Mouse (Mus musculus) forebrain, embryonic 13.5 days (tissue): Measurements from ENCODE around the gene Hexa. TPM values are rescaled to one million over a fixed set of nuclear protein-coding genes. Genes with fewer than 3 reads are reported as not detected.
A peak's percentile ranks its signal among the peaks of the same experiment; 100 is the strongest.

Experiments used
- ATAC-seq: fragments of 200-750 bp; cut with Nextera tagmentation; 2 replicates; pipeline ENCODE4 v1.8.0; 2017
- H3K27ac ChIP-seq: fragments of 300-500 bp; sonication (generic); 2 replicates; pipeline ENCODE4 v1.5.1; 2015; ENCODE audit warnings: inconsistent platforms, mild to moderate bottlenecking, moderate library complexity
- H3K27me3 ChIP-seq: fragments of 300-500 bp; sonication (generic); 2 replicates; pipeline ENCODE4 v1.6.1; 2015; ENCODE audit warnings: mild to moderate bottlenecking, inconsistent platforms
- H3K36me3 ChIP-seq: fragments of 300-500 bp; sonication (generic); 2 replicates; pipeline ENCODE4 v1.6.1; 2015; ENCODE audit warnings: mild to moderate bottlenecking, inconsistent platforms; ENCODE audit not compliant: poor library complexity, severe bottlenecking
- H3K4me1 ChIP-seq: fragments of 300-500 bp; sonication (generic); 2 replicates; pipeline ENCODE4 v1.6.1; 2015; ENCODE audit warnings: inconsistent platforms
- H3K4me2 ChIP-seq: fragments of 300-500 bp; sonication (generic); 2 replicates; pipeline ENCODE4 v1.6.1; 2015; ENCODE audit warnings: inconsistent platforms, mild to moderate bottlenecking, moderate library complexity
- H3K4me3 ChIP-seq: fragments of 300-500 bp; sonication (generic); 2 replicates; pipeline ENCODE4 v1.5.1; 2015; ENCODE audit warnings: mild to moderate bottlenecking, inconsistent platforms
- H3K9ac ChIP-seq: fragments of 300-500 bp; sonication (generic); 2 replicates; pipeline ENCODE4 v1.6.1; 2015; ENCODE audit warnings: mild to moderate bottlenecking, inconsistent platforms
- H3K9me3 ChIP-seq: fragments of 300-500 bp; sonication (generic); replicated peaks from 2 replicates; pipeline ENCODE4 v1.6.1; 2016; ENCODE audit warnings: inconsistent platforms
- WGBS: fragments of 180-500 bp; shearing (Covaris S2); methylation state at CpG from one replicate; pipeline ENCODE4 v1.1.7; 2015; 5-methylcytosine and 5-hydroxymethylcytosine counted together
- polyA plus RNA-seq: library from polyadenylated mRNA; unstranded; fragments of >200 nt; fragmentation: Nextera tagmentation; extraction: Ambion mirVana; gene quantifications from 2 replicates; pipeline ENCODE4 v1.2.1, GENCODE M21; 2015

Gene Hexa
- polyA plus RNA-seq: 35.8 and 38.8 TPM in 2 replicates

DNA sequence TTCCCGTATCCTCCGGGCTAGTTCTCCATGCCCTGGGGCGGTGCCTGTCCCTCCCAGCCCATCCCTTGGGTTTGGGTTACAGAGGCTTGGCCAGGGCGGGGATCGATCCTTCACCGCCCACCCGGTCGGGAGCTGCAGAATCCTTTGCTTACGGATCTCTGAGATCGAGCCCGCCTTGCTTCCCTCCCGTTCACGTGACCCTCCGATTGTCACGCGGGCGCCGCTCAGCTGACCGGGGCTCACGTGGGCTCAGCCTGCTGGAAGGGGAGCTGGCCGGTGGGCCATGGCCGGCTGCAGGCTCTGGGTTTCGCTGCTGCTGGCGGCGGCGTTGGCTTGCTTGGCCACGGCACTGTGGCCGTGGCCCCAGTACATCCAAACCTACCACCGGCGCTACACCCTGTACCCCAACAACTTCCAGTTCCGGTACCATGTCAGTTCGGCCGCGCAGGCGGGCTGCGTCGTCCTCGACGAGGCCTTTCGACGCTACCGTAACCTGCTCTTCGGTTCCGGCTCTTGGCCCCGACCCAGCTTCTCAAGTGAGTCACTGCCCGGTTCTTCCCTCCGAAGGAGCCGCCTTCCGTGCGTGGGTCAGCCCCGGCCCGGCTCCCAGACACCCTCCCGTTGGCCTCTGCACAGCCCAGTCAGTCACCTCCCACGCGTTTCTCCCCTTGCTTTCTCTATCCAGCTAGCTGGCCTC is at the start of gene Hexa, which contains the start of gene Tmem202:
Hexa (plus strand) TSS at position 100 of the 697 bp plus-strand sequence.
Tmem202 (minus strand) TSS at position 407 of the 697 bp plus-strand sequence.
- H3K27me3 ChIP-seq: no peaks in the 10 kb centered on the region
- peaks cover 29% of the 10 kb centered on the region for H3K4me1 ChIP-seq
- peak within 1 kb of the TSS; percentile 63 for H3K4me3 ChIP-seq
- H3K27ac ChIP-seq: no peak within 1 kb of the TSS
- H3K4me2 ChIP-seq: peak within 1 kb of the TSS; percentile 89
- peak; percentile 94 for ATAC-seq
- H3K36me3 ChIP-seq: no peaks in the 10 kb centered on the region
- 3% methylated on average over 54 of the region's 55 CpGs for WGBS
- peak within 1 kb of the TSS; percentile 77 for H3K9ac ChIP-seq
- H3K9me3 ChIP-seq: no peaks in the 10 kb centered on the region

DNA sequence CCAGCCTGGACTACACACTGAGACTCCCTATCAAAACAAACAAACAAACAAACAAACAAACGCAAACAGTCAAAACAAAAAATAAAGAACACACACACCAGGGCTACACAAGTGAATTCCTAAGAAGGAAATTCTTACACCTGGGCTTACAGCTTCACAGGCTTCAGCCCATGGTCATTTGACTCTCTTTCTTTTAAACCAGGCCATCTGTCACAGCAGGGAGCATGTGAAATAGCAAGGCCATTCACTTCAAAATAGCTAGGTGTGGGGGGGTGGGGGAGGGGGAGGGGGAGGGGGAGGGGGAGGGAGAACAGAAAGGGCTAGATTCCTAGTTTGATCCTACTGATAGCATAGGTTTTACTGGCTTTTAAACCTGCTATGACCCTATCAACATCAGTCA is 31.2 kb upstream of the Hexa start:
- Histone ChIP-seq H3K9me3 (no peaks in the 10 kb centered on the region), H3K9ac (no peak overlapping the region), H3K4me1 (no peaks in the 10 kb centered on the region), H3K4me3 (no peak overlapping the region), H3K27ac (no peak overlapping the region), H3K4me2 (no peak overlapping the region), H3K27me3 (no peaks in the 10 kb centered on the region), H3K36me3 (no peaks in the 10 kb centered on the region)
- no peak for ATAC-seq
- 63% methylated on average over 1 of the region's 1 CpGs for WGBS

DNA sequence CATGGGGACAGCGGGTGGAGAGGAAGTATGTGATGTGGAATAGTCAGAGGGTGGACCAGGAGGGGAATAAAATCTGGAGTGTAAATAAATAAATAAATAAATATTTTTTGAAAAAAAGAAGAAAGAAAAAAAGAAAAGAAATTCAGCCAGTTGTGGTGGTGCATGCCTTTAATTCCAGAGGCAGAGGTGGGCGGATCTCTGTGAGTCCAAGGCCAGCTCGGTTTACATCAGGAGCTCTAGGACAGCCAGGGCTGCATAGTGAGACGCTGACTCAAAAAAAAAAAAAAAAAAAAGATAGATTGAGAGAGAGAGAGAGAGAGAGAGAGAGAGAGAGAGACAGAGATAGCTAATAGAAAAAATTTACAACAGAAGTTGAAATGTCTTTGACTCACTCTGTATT is 27.0 kb upstream of the Hexa start:
- no peaks in the 10 kb centered on the region for H3K36me3 ChIP-seq
- H3K9ac ChIP-seq: no peak overlapping the region
- no peaks in the 10 kb centered on the region for H3K4me1 ChIP-seq
- no peak overlapping the region for H3K4me3 ChIP-seq
- whole genome bisulfite sequencing: 52% methylated on average over 4 of the region's 4 CpGs
- H3K9me3 ChIP-seq: no peaks in the 10 kb centered on the region
- ATAC-seq: no peak
- H3K27ac ChIP-seq: no peak overlapping the region
- H3K4me2 ChIP-seq: no peak overlapping the region
- H3K27me3 ChIP-seq: no peaks in the 10 kb centered on the region

DNA sequence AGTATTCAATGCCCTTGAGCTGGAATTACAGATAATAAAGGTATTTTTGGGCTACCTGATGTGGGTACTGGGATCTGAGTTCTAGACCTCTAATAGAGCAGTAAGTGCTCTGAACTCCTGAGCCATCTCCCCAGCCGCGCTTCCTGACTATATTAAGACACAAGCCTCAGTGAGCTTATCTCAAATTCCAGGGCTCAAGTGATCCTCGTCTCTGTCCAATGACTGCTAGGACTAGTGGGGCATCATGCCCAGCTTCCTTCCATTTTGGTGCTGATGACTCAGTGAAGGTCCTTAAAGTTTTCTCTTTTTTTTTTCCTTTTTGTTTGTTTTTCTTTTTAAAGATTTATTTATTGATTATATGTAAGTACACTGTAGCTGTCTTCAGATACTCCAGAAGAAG is 24.3 kb upstream of the Hexa start:
- Histone ChIP-seq H3K4me3 (no peak overlapping the region), H3K4me2 (no peak overlapping the region), H3K4me1 (no peaks in the 10 kb centered on the region), H3K36me3 (no peaks in the 10 kb centered on the region), H3K27ac (no peak overlapping the region), H3K27me3 (no peaks in the 10 kb centered on the region), H3K9me3 (no peaks in the 10 kb centered on the region), H3K9ac (no peak overlapping the region)
- no peak for ATAC-seq
- 71% methylated on average over 3 of the region's 3 CpGs for WGBS

DNA sequence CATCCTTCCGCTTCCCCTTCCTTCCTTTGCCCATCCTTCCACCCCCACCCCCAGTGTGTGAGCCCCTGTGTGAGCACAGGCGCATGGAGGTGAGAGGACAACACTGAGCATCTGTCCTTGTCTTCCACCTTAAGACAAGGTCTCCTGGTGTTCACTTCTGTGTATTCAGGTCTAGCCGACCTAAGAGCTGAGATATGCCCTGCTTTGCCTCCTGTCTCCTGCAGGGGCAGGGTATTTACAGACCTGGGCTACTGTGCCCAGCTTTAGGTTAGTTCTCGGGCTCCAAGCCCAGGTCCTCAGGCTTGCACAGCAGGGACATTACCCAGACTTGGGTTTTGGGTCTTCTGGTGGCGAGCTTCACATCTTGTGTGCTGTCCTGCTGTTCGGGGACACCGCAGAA is 22.2 kb upstream of the Hexa start:
- no peak for ATAC-seq
- WGBS: 52% methylated on average over 7 of the region's 7 CpGs
- Histone ChIP-seq H3K36me3 (no peaks in the 10 kb centered on the region), H3K9me3 (no peaks in the 10 kb centered on the region), H3K27me3 (no peaks in the 10 kb centered on the region), H3K4me2 (no peak overlapping the region), H3K9ac (no peak overlapping the region), H3K4me1 (no peaks in the 10 kb centered on the region), H3K27ac (no peak overlapping the region), H3K4me3 (no peak overlapping the region)

DNA sequence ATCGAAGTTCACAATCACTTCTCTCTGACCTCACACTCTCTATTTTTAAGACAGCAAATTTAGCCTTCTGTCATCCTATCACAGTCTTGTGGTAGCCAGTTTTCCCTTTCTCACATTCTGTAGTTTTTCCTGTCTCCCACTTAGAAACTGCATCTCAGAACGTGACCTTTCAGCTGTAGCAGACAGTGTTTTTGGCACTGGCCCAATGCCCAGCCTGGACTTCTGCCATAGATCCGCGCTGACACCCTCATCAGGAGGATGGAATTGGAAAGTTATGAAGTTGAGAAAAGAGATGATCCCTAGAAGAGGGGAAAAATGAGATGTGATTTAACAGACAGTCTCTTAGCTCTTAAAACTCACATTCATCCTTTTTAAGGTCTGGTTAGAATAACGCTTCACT is 20.4 kb upstream of the Hexa start:
- Histone ChIP-seq H3K27me3 (no peaks in the 10 kb centered on the region), H3K27ac (no peak overlapping the region), H3K36me3 (no peaks in the 10 kb centered on the region), H3K4me3 (no peak overlapping the region), H3K4me1 (no peaks in the 10 kb centered on the region), H3K9me3 (no peaks in the 10 kb centered on the region), H3K9ac (no peak overlapping the region), H3K4me2 (no peak overlapping the region)
- 76% methylated on average over 5 of the region's 5 CpGs for WGBS
- no peak for ATAC-seq

DNA sequence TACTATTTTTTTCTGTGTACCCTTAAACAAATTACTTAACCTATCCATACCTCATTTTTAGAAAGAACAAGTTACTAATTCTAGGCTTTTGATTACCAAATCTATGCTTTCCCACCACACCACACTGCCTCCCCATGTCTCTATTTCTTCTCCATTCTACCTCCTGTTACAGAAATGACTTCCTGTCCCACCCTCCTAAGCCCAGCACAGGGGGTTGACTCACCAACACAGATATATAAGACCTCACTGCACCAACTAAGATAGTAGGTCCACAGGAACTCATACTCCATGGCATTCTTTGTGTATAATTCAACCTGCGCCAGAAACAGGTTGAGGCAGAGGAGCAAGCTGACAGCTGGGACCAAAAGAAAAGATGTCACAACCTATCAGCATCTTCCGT is 19.9 kb upstream of the Hexa start:
- WGBS: 77% methylated on average over 2 of the region's 2 CpGs
- H3K27me3 ChIP-seq: no peaks in the 10 kb centered on the region
- no peaks in the 10 kb centered on the region for H3K36me3 ChIP-seq
- H3K27ac ChIP-seq: no peak overlapping the region
- H3K9ac ChIP-seq: no peak overlapping the region
- ATAC-seq: no peak
- H3K4me3 ChIP-seq: no peak overlapping the region
- no peaks in the 10 kb centered on the region for H3K4me1 ChIP-seq
- no peak overlapping the region for H3K4me2 ChIP-seq
- H3K9me3 ChIP-seq: no peaks in the 10 kb centered on the region

DNA sequence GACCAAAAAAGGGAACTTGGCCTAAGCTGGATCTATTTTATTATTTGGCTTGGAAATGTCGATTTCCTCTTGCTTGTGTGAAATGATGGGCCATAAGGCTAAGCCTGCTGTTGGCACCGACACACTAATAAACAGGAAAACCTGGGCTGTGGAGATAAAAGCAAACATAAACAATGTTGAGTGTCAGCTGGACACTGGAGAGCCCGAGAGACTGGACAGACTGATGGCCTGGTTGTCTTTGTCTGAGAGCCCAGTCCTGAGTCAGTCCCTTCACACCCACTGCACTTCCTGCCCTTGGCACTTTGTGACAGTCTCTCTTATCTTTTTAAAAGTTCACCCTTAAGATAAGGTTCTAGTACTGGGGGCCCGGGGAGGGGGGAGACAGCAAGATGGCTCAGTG is 16.4 kb upstream of the Hexa start:
- no peak overlapping the region for H3K4me3 ChIP-seq
- H3K36me3 ChIP-seq: no peaks in the 10 kb centered on the region
- H3K4me1 ChIP-seq: no peaks in the 10 kb centered on the region
- no peak for ATAC-seq
- no peak overlapping the region for H3K27ac ChIP-seq
- no peak overlapping the region for H3K4me2 ChIP-seq
- no peak overlapping the region for H3K9ac ChIP-seq
- H3K27me3 ChIP-seq: no peaks in the 10 kb centered on the region
- no peaks in the 10 kb centered on the region for H3K9me3 ChIP-seq
- 88% methylated on average over 4 of the region's 4 CpGs for WGBS

DNA sequence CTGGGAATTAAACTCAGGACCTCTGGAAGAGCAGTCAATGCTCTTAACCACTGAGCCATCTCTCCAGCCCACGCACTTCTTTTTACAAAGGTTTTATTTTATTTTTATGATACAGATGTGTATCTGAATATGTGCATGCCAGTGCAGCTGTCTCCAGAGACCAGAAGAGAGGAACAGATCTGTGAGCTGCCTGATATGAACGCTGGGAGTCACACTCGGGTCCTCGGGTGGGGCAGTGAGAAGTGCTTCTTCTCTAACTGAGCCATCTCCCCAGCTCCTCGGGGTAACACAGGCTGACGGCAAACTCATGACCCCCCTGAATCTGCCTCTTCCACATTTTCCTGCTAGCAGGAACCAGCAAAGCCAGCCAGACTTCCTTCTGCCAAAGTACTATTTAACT is 12.6 kb upstream of the Hexa start:
- no peak overlapping the region for H3K4me3 ChIP-seq
- no peak for ATAC-seq
- no peaks in the 10 kb centered on the region for H3K27me3 ChIP-seq
- H3K4me2 ChIP-seq: no peak overlapping the region
- no peak overlapping the region for H3K9ac ChIP-seq
- no peaks in the 10 kb centered on the region for H3K4me1 ChIP-seq
- H3K36me3 ChIP-seq: no peaks in the 10 kb centered on the region
- H3K27ac ChIP-seq: no peak overlapping the region
- no peaks in the 10 kb centered on the region for H3K9me3 ChIP-seq
- 86% methylated on average over 6 of the region's 6 CpGs for WGBS

DNA sequence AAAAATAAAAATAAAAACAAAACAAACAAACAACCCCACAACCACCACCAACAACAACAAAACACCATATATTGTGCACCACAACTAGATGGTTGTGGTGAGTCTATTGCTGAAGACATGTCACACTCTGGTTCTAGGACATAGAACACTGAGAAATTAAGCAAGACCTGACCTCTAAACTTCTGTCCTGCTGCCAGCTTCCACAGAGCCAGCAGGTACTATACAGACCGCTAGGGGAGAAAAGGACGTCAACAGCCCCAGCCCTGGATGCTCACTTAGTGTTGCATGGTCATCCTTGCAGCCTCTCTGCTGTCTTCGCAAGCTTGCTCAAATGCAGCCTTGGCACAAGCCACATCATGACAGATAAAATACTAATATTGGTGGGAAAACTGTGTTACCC is 11.8 kb upstream of the Hexa start:
- H3K36me3 ChIP-seq: no peaks in the 10 kb centered on the region
- H3K9me3 ChIP-seq: no peaks in the 10 kb centered on the region
- no peak overlapping the region for H3K9ac ChIP-seq
- no peaks in the 10 kb centered on the region for H3K4me1 ChIP-seq
- no peak overlapping the region for H3K4me2 ChIP-seq
- no peak overlapping the region for H3K4me3 ChIP-seq
- 87% methylated on average over 3 of the region's 3 CpGs for WGBS
- H3K27ac ChIP-seq: no peak overlapping the region
- ATAC-seq: no peak
- no peaks in the 10 kb centered on the region for H3K27me3 ChIP-seq

DNA sequence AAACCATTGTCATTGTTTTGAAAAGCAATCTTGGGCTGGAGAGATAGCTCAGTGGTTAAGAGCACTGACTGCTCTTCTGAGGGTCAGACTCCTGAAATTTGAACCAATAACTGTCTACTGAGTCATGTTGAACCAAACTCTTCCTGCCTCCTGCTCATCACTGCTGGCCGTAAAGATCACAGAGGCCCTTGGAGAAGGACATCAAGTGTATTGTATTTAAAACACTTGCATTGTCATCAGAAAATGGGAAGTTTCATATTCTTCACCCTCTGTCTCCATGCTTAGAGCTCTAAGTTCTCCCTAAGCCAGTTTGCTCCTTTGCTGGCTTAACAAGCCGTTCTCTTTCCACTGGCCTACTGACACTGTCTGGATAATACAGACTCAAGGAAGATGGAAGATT is 11.1 kb upstream of the Hexa start:
- Histone ChIP-seq H3K36me3 (no peaks in the 10 kb centered on the region), H3K27me3 (no peaks in the 10 kb centered on the region), H3K27ac (no peak overlapping the region), H3K4me3 (no peak overlapping the region), H3K4me1 (no peaks in the 10 kb centered on the region), H3K9ac (no peak overlapping the region), H3K4me2 (no peak overlapping the region), H3K9me3 (no peaks in the 10 kb centered on the region)
- no peak for ATAC-seq
- WGBS: 90% methylated on average over 2 of the region's 2 CpGs

DNA sequence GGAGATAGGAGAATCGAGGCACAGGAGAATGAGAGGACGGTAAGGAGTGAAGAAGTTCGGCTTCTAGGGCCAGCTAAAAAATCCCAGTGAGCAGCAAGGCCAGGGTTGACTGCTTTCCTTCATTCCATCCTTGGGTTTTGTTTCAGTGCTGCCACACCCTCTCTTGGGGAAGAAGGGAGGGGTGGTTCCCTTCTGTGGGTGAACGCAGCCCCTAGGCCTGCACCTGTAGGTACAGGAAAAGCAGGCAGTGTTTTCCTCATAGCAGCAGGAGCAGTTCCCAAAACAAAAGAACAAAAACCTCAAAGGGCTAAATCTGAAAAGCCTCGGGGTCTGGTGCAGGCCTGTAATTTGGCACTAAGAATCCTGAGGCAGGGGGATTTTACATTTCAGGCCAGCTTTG is 7.7 kb upstream of the Hexa start:
- no peak overlapping the region for H3K4me2 ChIP-seq
- H3K4me3 ChIP-seq: no peak overlapping the region
- no peak for ATAC-seq
- H3K9ac ChIP-seq: no peak overlapping the region
- no peaks in the 10 kb centered on the region for H3K27me3 ChIP-seq
- WGBS: 14% methylated on average over 5 of the region's 5 CpGs
- no peaks in the 10 kb centered on the region for H3K36me3 ChIP-seq
- no peaks in the 10 kb centered on the region for H3K9me3 ChIP-seq
- H3K27ac ChIP-seq: no peak overlapping the region
- no peaks in the 10 kb centered on the region for H3K4me1 ChIP-seq

DNA sequence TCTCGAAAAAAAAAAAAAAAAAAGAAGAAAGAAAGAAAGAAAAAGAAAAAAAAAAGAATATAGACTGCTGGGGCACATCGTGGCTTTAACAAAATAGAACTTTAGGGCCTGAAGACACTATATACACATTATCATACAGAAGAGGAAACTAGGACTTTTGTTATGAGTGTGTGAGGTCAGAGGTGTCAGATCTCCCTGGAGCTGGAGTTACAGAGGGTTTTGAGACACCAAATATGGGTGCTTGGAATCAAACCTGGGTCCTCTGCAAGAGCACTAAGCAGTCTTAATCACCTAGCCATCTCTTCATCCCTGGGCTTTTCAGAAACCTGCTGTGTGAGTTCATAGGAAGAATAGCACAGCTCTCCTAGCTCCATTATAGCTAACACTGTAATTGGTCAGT is 5.9 kb upstream of the Hexa start:
- H3K9me3 ChIP-seq: no peaks in the 10 kb centered on the region
- H3K36me3 ChIP-seq: no peaks in the 10 kb centered on the region
- H3K9ac ChIP-seq: no peak overlapping the region
- H3K4me3 ChIP-seq: no peak overlapping the region
- no peak for ATAC-seq
- no peaks in the 10 kb centered on the region for H3K27me3 ChIP-seq
- no peaks in the 10 kb centered on the region for H3K4me1 ChIP-seq
- 81% methylated on average over 2 of the region's 2 CpGs for WGBS
- H3K4me2 ChIP-seq: no peak overlapping the region
- no peak overlapping the region for H3K27ac ChIP-seq
